Mouse (Mus musculus) kidney, postnatal 10 days (tissue): Measurements from ENCODE around the gene Asic3.

Source experiments
- DNase-seq: peaks from one replicate; pipeline ENCODE4 v3.0.0; 2021; ENCODE audit warnings: mixed read lengths

Asic3 gene

DNA sequence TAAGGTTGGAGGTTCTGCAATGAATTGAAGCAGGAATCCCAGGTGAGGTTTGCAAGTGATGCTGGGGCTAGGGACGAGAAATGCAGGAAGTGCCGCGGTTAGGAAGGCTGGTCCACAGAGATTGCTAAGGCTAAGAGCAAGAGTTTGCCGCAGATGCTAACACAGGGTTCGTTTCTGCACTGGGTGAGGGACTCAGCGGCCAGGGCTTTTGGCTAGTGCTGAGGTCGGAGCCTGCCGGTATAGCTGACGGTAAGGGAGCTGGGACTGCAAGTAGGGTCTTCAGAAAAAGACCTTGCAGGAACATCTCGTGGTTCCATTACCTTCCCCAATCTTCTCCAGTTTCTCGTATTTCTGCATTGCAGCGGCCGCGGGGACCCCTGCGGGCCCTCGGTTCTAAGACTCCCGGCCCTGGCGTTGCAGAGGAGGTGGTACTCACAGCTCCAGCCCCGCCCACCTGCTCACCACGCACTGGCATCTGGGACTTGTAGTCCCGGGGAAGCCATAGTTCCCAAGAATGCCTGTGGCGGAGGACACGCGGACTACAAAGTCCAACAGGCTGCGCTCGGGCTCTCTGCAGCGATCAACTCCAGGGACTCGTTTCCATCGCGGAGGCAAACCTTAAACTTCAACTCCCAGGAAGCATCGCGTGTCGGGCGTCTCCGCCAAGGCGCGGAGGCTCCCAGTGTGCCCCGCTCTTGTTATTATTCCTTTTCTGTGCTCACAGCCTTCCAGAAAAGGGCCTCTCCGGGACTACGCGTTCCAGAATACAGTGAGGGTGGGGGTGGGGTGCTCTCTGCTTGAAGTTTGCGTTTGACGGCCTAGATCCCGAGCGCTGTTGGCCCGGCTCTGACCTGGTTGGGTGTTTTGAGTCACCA is 10.2 kb downstream of the Asic3 start, which contains the start of the genes Cdk5 and Slc4a2:
Gene Cdk5, minus strand, starts transcription at position 402 of the 875 bp plus-strand sequence.
Gene Slc4a2, plus strand, starts transcription at position 709 of the 875 bp plus-strand sequence.
- DNase-seq, result peak; percentile 99

DNA sequence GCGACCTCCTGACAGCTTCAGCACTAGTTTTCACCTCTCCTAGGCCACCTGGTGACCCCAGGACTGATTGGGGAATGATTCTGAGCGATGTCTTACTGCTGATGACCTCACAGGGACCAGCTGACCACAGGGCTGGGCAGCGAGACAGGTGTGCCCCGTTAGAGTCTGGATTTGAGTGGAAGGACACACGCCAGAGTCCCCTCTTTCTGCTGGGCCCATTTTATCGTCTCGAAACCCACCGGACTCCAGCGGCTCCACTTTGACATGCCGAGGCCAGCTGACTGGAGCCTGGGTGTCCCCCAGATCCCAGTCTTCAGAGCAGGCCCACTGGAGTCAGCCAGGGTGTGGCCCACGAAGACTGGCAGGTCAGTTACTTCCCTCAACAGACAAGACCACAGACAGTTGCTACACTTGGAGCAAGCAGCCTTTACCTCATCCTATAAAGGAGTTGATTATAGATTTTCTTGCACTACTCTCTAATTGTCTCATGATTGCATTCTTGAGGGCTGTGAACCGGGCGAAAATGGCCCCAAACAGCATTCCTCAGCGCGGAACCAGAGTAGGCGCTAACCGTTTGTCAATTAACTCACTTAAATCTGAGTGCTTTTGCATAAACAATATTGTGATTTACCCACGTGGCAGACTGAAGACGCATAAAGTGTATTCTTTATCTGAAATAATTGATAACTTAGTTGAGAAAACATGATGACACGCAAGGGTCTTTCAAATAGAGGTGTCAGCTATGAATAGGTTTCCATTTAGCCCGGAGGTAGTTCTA is 11.0 kb downstream of the Asic3 start:
- DNase-seq, result peak; percentile 43

DNA sequence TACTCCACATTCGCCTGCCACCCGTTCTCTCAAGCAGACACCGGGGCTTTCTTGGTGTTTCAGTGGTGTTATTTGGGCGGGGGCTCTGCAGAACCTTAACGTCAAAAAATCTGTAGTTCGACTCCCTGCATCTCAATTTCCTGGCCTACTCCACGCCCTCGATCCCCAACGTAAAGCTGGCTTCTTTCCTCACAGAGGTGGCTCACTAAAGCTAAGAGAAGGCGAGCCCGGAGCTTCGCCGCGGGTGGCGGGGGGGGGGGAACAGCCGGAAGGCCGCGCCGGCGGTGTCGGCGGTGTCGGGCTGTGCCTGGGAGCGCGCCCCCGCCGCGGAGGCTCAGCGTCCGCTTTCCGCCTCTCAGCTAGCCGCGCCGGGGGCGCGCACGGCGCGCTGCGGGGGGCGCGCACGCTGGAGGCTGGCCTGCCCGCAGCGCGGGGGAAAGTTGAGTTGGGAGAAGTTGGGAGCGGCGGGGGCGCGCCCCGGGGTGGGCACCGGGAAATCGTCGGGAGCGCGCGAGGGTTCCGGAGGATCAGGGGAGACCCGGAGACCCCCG is 11.7 kb downstream of the Asic3 start:
- DNase-seq, result peak; percentile 95

GRCm38 (mm10) chr5:24425421-24426036 is 12.3 kb downstream of the Asic3 start:
- no peak for DNase-seq

DNA sequence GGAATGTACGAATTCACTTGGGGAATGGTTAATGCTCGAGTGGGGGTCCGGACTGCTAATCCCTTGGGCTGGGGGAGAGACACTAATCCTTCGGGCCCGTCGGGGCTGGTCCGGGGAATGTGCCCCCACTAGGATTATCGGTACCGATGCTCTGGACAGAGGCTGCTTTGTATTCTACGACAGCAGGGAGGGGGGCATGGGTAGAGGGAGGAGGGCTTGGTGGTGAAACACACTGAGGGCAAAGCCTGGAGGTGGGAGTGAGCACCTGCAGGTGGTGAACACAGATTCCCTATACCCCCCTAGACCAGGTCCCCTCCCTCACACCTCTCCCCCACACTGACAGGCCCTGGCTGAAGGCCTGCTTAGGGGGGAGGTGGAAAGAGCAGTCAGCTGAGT is 12.8 kb downstream of the Asic3 start:
- peak; percentile 42 for DNase-seq

GRCm38 (mm10) chr5:24426556-24427284 is 13.5 kb downstream of the Asic3 start:
- peak; percentile 44 for DNase-seq

DNA sequence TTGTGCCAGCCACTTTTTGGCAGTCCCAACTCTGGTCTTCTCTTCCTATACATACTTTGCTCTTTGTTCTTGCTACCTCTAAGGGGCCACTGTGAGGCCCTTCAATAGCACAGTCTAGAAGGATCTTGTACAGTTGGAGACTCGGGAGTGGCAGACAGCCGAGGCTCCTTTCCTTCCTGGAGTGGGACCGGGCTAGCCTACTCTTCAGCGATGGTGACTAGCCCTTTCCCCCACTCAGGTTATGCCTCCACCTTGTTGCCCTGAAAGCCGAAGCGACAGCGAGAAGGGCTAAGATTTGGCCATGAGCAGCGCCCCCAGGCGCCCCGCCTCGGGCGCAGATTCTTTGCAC is 14.1 kb downstream of the Asic3 start:
- DNase-seq, result no peak

DNA sequence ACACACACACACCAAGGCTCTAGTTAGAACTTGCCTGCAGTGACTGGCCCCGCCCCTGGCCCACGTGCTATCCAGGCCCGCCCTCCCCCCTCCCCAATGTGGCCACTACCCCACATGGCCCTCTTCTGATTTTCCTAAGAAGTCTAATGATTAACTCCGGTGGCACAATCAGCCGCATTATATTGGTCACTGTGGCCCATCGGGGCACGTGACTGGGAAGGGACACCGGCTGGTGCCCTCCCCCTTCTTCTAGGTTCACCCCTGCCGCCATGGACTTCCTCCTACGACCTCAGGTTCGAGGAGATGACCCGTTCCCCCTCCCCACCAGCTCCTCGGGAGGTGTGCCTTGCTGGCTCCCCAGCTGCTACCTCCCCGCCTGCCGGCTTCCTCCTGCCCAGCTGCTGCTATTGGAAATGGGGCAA is 14.8 kb downstream of the Asic3 start:
- peak; percentile 79 for DNase-seq

GRCm38 (mm10) chr5:24428596-24428995 is 15.4 kb downstream of the Asic3 start:
- peak; percentile 40 for DNase-seq

DNA sequence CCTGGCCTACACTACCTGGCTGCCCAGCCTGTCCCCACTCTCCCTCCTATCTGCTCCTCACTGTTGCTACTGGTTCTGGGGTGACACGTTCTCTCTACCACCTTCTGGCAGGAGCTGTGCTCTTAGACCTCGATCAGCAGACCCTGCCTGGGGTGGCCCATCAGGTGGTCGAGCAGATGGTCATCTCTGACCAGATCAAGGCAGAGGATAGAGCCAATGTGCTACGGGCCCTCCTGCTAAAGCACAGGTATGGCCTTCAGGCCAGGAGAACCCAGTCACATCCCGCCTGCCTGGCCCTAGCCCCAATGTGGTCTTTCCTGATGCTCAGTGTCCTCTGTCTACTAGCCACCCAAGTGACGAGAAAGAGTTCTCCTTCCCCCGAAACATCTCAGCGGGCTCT is 20.8 kb downstream of the Asic3 start:
- DNase-seq, result no peak

- DNase-seq, result no peak
Observed at GRCm38 (mm10) chr5:24441187-24441586, 28.0 kb downstream of the Asic3 start.

- no peak for DNase-seq
Observed at GRCm38 (mm10) chr5:24442029-24442428, 28.8 kb downstream of the Asic3 start.

DNA sequence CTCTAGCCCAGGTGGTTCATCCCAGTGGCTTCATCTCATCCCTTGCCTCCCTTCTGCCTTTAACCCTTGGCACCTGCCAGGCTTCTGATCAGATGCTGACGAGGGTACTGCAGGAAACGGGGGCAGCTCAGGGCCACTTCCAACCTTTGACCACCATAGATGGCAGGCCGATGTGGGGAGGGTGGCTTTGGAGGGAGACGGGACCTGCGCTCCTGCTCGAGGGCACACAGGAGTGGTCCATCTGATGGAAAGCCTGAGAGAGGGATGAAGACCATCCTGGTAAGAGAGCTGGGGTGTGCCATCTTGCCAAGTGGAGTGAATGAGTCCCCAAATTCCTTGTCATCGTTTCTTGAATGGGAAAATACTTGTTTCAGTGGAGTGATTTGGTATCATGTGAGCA is 30.0 kb downstream of the Asic3 start:
- no peak for DNase-seq

GRCm38 (mm10) chr5:24443927-24444326 is 30.7 kb downstream of the Asic3 start:
- DNase-seq, result no peak

DNA sequence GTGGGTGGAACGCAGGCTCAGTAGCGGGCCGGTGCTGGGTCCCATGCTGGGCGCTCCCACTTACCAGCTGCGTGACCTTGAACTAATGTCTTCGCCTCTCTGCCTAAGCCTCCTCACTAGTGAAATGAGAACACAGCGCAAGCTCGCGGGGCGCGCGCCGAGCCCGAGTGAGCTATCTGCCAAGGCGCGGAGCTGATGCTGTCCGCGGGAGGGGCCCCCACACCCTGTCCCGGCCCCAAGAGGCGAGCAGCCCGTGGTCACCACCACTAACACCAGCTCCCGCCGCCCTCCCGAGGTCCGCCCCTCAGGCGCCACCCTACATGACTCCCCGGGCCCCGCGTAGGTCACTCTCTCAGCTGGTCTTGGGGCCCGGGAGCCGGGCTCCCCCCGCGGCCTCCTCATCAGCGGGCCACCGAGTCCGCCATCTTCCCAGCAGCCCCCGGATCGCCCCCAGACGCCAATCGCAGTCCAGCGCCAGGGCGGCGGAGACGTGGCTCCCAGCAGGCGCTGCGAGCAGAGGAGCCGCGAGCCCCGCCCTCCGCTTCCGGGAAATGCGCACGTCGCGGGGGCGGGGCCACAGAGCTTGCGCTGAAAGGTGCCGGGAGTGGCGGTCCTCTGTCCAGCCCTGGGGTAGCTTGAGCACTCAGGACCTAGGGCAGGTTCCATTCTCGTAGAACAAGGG is 31.7 kb downstream of the Asic3 start, which contains the start of gene Fastk:
Gene Fastk, minus strand, starts transcription at position 542 of the 682 bp plus-strand sequence.
- DNase-seq, result peak; percentile 98

DNA sequence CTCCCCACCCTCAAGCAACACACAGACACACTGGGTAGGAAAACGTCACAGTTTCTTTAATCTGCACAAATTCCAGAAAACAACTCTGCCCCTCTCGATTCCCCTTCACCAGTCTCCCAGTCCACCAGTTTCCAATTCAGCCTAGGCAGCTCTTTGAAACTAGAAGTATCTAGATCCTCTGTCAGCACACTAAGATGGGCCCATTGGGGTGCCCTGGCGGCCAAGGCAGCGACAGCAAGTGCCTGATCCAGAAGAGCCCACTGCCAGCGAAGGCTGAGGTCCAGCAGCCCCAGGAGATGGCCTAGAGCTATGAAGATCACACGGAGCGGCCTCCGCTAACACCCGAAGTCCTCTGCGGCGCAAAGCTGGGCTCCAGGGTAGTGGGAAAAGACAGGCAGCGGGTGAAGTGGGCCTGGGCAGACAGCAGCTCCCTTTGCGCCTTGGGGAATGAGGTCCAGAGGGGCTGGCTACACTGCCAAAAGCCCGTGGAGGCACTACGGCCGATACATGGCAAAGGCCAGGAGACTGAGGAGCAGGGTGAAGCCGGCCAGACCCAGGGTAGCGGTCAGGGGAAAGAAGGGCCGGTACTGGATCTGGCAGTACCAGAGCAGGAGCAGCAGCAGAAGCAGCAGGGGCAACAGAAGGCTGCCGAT is 32.4 kb downstream of the Asic3 start:
- no peak for DNase-seq

- DNase-seq, result no peak
Observed at GRCm38 (mm10) chr5:24446630-24447029, 33.4 kb downstream of the Asic3 start.

GRCm38 (mm10) chr5:24447624-24448298 is 34.6 kb downstream of the Asic3 start, which contains the start of gene Tmub1:
TSS of gene Tmub1 (minus strand) at chr5:24447854.
- DNase-seq, result peak; percentile 88

DNA sequence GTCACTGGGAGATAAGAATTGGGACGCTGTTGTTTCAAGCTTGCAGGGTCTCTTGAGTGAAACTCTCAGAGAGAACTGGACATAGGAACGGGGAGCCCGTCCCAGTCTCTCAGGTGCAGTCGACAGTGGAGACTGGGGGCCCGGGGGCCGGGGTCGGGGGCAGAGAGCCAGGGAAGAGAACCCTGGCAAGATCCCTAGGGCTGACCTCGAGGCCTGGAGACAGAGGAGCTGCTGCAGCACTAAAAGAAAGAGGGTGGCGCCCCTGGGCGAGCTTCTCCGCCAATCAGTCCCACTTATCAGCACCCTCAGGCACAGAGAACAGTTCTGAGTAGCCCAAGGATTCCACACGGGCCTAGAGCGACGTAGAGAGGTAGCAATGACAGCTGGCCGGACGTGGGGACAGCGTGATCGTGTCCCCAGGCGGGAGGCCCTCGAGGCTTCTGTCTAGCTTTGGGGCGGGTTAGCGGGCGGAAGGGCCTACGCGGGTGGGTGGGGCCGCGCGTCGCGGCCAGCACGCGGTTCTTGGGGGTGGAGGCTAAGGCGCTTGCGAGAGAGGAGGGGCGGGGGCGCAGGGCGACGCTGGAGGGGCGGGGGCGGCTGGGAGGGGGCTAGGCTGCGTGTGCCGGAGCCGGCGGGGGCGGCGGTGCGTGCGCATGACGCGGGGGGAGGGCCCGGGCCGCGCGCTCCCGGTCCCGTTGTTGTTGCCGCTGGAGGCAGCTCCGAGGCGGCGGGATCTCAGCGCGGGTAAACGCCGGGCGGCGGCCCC is 38.3 kb downstream of the Asic3 start:
- DNase-seq, result peak; percentile 93
